Mouse (Mus musculus) colon, adult 2 months (tissue): ENCODE data around the gene Cacna1f. TPM values are rescaled to one million over a fixed set of nuclear protein-coding genes. Genes with fewer than 3 reads are reported as not detected.

Source experiments
- polyA plus RNA-seq: library from polyadenylated mRNA; depleted of rRNA; stranded (reverse); fragments of >200 nt; gene quantifications from 2 replicates; pipeline ENCODE4 v1.2.3, GENCODE M21; 2012; rRNA removed

Gene Cacna1f
- not detected in 2 replicates for polyA plus RNA-seq

DNA sequence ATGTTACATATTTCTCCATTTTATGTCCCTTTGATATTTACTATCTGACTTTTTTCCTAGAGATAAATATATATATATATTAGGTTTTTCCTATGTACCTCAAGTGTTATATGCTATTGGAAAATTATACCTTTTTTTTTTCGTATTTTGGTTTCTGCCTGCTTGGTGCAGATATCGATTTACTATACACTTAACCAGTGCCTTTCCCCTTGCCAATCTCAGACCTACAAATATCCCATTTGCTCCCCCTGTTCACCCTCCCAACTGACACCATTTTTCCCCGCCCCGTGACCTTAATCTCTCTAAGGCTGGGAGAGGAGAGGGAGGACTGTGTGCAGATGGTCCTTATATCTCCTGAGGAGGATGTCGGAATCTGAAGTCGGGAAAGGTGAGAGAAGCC lies at the start of gene Cacna1f:
Cacna1f (plus strand) TSS at position 301 of the 400 bp plus-strand sequence.

DNA sequence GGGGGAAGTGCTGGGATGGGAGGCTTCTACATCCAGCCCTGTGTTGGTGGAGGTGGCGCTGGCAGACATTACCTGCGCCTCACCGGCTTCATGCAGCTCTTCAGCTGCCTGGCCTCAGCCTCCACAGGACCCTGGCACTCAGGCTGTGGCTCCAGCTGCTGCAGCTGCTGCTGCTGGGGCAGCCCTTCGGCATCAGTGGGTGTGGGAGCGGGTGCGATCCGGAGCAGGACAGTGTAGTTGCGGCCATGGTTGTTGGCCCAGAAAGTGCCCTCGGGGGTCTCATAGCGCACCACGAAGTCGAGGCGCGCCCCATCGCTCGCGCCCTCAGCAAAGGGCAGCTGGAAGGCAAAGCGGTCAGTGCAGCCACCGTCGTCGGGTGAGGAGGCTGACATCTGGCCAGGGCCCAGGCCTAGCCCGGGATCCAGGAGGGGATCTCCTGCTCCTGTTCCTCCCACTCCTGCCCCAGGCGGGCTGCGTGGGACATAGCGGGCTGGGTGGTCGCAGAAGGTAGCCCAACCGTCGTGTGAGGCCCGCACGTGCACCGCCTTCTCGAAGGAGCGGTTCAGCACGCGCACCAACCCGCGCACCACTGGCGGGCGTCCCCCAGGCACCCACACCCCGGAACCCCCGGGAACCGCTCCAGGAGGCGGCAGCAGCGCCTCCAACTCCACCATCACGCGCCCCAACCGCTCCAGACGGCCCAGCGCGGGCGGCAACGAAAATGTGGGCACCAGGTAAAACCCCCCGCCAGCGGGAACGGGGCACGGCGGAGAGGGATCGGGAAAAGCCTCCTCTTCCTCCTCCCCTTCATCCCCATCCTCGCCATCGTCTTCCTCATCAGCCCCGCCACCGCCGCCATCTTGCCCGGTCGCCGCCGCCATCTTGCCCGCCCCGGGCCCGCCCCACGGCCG lies 33.5 kb upstream of the Cacna1f start, which contains the start of gene Foxp3:
Foxp3 (plus strand) TSS at position 469 of the 911 bp plus-strand sequence.

DNA sequence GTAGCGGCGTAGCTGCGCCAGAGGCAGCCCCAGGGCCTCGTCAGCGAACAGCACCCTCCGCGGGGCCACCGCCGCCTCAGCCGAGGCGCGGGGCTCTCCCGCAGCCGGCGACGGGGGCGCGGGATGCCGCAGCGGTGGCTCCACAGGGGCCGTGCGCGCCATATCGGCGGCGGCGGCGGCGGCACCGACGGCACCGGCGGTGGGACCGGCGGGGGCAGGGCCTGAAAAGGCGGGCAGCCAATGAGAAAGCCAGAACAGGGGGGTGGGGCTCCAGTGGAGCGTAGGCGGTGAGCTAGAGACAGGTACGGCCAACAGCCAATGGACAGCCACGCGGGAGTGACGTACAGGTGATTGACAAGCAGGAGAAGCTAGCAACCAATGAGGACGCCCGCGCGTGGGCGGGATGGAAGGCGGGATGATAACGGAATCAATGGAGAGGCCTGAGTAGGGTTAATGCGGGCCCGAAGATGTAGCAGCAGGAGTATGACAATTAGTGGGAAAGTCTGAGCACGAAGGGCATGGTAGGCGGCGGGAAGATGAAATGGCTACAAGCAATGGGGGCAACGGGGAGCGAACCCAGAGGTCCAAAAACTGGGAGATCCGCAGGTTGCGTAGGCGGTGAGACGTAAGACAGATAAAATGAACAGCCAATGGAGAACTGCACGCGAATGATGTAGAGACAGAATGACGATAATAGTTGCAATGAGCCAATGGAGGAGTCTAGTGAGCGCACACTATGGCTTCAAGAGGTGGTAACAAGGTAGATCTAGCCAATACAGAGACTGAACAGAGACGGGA lies 32.6 kb upstream of the Cacna1f start, which contains the start of gene Ppp1r3f:
Ppp1r3f (minus strand) TSS at position 197 of the 798 bp plus-strand sequence.

GRCm38 (mm10) chrX:7604879-7605574 lies 1.9 kb upstream of the Cacna1f start, which contains the start of gene Ccdc22:
TSS of gene Ccdc22 (minus strand) at chrX:7605517.

GRCm38 (mm10) chrX:7638401-7639091 lies 31.7 kb downstream of the Cacna1f start, which contains the start of gene Syp:
TSS of gene Syp (plus strand) at chrX:7638471.

DNA sequence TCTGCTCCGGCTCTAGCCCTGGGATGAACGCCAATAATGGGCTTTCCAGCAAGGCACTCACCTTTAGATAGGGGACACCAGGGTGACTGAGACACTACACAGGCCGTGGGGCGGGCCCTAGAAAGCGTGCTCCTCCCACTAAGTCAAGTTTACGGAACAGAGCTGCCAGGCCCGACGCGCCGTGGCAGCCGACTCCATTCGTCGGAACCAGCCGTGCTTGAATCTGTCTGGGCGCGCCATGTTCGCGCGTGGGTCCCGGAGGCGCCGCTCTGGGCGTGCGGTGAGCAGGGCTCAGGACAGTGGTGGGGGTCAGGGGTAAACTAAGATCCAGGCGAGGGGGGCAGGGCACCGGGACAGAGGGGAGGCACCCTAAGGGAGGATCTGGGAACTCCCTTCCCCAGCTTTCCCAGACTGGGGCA lies 50.3 kb downstream of the Cacna1f start, which contains the start of gene Prickle3:
Prickle3 (plus strand) TSS at position 40 of the 419 bp plus-strand sequence.

DNA sequence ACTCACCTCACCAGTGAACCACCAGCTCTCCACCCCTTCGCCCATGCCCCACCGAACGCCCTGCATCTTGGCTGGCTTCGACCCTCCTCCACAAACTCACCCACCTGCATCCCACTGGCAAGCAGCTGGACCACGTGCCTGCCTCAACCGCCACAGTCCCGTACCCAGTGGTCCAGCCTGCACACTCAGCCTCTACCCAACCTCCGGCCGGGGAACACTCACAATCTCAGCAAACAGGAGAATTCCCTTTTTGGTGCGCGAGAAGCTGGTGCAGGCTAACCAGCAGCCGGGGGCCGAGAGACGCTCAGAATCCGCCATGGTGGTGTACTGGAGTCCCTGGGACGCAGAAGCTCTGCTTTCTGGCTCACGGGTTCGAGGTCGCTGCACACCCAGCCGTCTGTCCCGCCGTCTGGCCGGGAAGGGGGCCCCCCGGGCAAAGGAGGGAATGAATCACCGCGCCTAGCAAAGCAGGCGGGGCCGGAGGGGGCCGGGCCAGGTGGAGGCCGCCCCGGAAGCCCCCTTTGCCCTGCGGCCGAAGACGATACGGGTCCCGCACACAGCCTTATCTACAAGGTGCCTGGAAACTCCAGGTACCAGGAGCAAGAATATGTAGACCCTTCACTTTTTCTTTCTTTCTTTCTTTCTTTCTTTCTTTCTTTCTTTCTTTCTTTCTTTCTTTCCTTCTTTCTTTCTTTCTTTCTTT lies 64.2 kb downstream of the Cacna1f start, which contains the start of gene Plp2:
Plp2 (minus strand) TSS at position 470 of the 703 bp plus-strand sequence.

GRCm38 (mm10) chrX:7680864-7681263 lies 74.0 kb downstream of the Cacna1f start, which contains the start of gene Magix:
TSS of gene Magix (minus strand) at chrX:7681251.

Other genes starting within 250 kb of the Cacna1f start
- 0.69 and 0.77 TPM in 2 replicates for gene Usp27x, start 231.3 kb upstream of the Cacna1f start, polyA plus RNA-seq
- gene Foxp3, start 33.4 kb upstream of the Cacna1f start, polyA plus RNA-seq: 0.24 and 0.58 TPM in 2 replicates
- 2.5 and 3.0 TPM in 2 replicates for gene Ppp1r3f, start 32.8 kb upstream of the Cacna1f start, polyA plus RNA-seq
- 16.5 and 17.3 TPM in 2 replicates for gene Ccdc22, start 1.6 kb upstream of the Cacna1f start, polyA plus RNA-seq
- 6.4 TPM in 2 replicates for gene Syp, start 31.4 kb downstream of the Cacna1f start, polyA plus RNA-seq
- 28.8 and 34.6 TPM in 2 replicates for gene Prickle3, start 50.2 kb downstream of the Cacna1f start, polyA plus RNA-seq
- gene Plp2, start 64.3 kb downstream of the Cacna1f start, polyA plus RNA-seq: 360 and 390 TPM in 2 replicates
- 1.3 and 2.7 TPM in 2 replicates for gene Magix, start 74.2 kb downstream of the Cacna1f start, polyA plus RNA-seq
- 4.7 and 5.5 TPM in 2 replicates for gene Gpkow, start 90.0 kb downstream of the Cacna1f start, polyA plus RNA-seq
- 39.4 and 43.0 TPM in 2 replicates for gene Wdr45, start 107.2 kb downstream of the Cacna1f start, polyA plus RNA-seq
- not detected in 2 replicates for gene Gm45208, start 115.2 kb downstream of the Cacna1f start, polyA plus RNA-seq
- gene Praf2, start 121.4 kb downstream of the Cacna1f start, polyA plus RNA-seq: 51.2 and 75.8 TPM in 2 replicates
- gene Ccdc120, start 143.8 kb downstream of the Cacna1f start, polyA plus RNA-seq: 30.0 and 34.8 TPM in 2 replicates
- 23.0 and 25.1 TPM in 2 replicates for gene Tfe3, start 155.5 kb downstream of the Cacna1f start, polyA plus RNA-seq
- gene Gripap1, start 182.7 kb downstream of the Cacna1f start, polyA plus RNA-seq: 18.9 and 22.6 TPM in 2 replicates
- gene Kcnd1, start 215.2 kb downstream of the Cacna1f start, polyA plus RNA-seq: 1.8 and 2.2 TPM in 2 replicates
- gene Otud5, start 234.3 kb downstream of the Cacna1f start, polyA plus RNA-seq: 36.1 and 38.3 TPM in 2 replicates